Mouse (Mus musculus) midbrain, embryonic 13.5 days (tissue): ENCODE results near the gene Dgki. TPM values are rescaled to one million over a fixed set of nuclear protein-coding genes. Genes with fewer than 3 reads are reported as not detected.
A peak's percentile ranks its signal among the peaks of the same experiment; 100 is the strongest.

ENCODE experiments used
- ATAC-seq: fragments of 200-750 bp; cut with Nextera tagmentation; 2 replicates; pipeline ENCODE4 v1.8.0; 2017; ENCODE audit warnings: mild to moderate bottlenecking, moderate TSS enrichment, moderate library complexity
- H3K27ac ChIP-seq: fragments of 300-500 bp; sonication (generic); 2 replicates; pipeline ENCODE4 v1.5.1; 2015; ENCODE audit warnings: inconsistent platforms, mild to moderate bottlenecking, moderate library complexity
- H3K27me3 ChIP-seq: fragments of 300-500 bp; sonication (generic); 2 replicates; pipeline ENCODE4 v1.6.1; 2015; ENCODE audit warnings: mild to moderate bottlenecking, inconsistent platforms
- H3K36me3 ChIP-seq: fragments of 300-500 bp; sonication (generic); 2 replicates; pipeline ENCODE4 v1.6.1; 2015; ENCODE audit warnings: mild to moderate bottlenecking, inconsistent platforms
- H3K4me1 ChIP-seq: fragments of 300-500 bp; sonication (generic); replicated peaks from 2 replicates; pipeline ENCODE4 v1.6.1; 2015; ENCODE audit warnings: inconsistent platforms
- H3K4me2 ChIP-seq: fragments of 300-500 bp; sonication (generic); replicated peaks from 2 replicates; pipeline ENCODE4 v1.6.1; 2015; ENCODE audit warnings: moderate library complexity, mild to moderate bottlenecking, inconsistent platforms
- H3K4me3 ChIP-seq: fragments of 300-500 bp; sonication (generic); replicated peaks from 2 replicates; pipeline ENCODE4 v1.5.1; 2015; ENCODE audit warnings: mild to moderate bottlenecking, inconsistent platforms
- H3K9ac ChIP-seq: fragments of 300-500 bp; sonication (generic); replicated peaks from 2 replicates; pipeline ENCODE4 v1.6.1; 2015; ENCODE audit warnings: mild to moderate bottlenecking, inconsistent platforms
- H3K9me3 ChIP-seq: fragments of 300-500 bp; sonication (generic); 2 replicates; pipeline ENCODE4 v1.6.1; 2016; ENCODE audit warnings: mild to moderate bottlenecking, inconsistent platforms
- WGBS: fragments of 180-500 bp; shearing (Covaris S2); methylation state at CpG from one replicate; pipeline ENCODE4 v1.1.7; 2015; 5-methylcytosine and 5-hydroxymethylcytosine counted together
- polyA plus RNA-seq: library from polyadenylated mRNA; unstranded; fragments of >200 nt; fragmentation: Nextera tagmentation; extraction: Ambion mirVana; gene quantifications from 2 replicates; pipeline ENCODE4 v1.2.1, GENCODE M21; 2015

Gene Dgki
- polyA plus RNA-seq, 1 experiment from 2014 or later, result 6.4 TPM

GRCm38 (mm10) chr6:37261236-37261852 lies 38.6 kb downstream of the Dgki start:
- 0 out of 2 replicates have a peak, but pooled peaks cover 4% of the 10 kb centered on the region for H3K9me3 ChIP-seq
- no peak overlapping the region for H3K9ac ChIP-seq
- no peak for ATAC-seq
- no peaks in the 10 kb centered on the region for H3K4me1 ChIP-seq
- H3K27me3 ChIP-seq, result no peaks in the 10 kb centered on the region
- H3K36me3 ChIP-seq, result no peaks in the 10 kb centered on the region
- H3K27ac ChIP-seq, result no peak overlapping the region
- no peak overlapping the region for H3K4me3 ChIP-seq
- no peak overlapping the region for H3K4me2 ChIP-seq
- WGBS, result 89% methylated on average over 10 of the region's 10 CpGs

- H3K27me3 ChIP-seq, result no peaks in the 10 kb centered on the region
- ATAC-seq, result no peak
- no peak overlapping the region for H3K4me2 ChIP-seq
- no peak overlapping the region for H3K9ac ChIP-seq
- no peaks in the 10 kb centered on the region for H3K4me1 ChIP-seq
- no peaks in the 10 kb centered on the region for H3K36me3 ChIP-seq
- WGBS, result 92% methylated on average over 7 of the region's 7 CpGs
- 0 out of 2 replicates have a peak, but pooled peaks cover 2% of the 10 kb centered on the region for H3K9me3 ChIP-seq
- H3K4me3 ChIP-seq, result no peak overlapping the region
- H3K27ac ChIP-seq, result no peak overlapping the region
These were observed 41.3 kb downstream of the Dgki start for GRCm38 (mm10) chr6:37258662-37259061.

- H3K4me3 ChIP-seq, result no peak overlapping the region
- H3K9ac ChIP-seq, result no peak overlapping the region
- no peaks in the 10 kb centered on the region for H3K27me3 ChIP-seq
- H3K27ac ChIP-seq, result no peak overlapping the region
- 70% methylated on average over 8 of the region's 8 CpGs for WGBS
- no peak for ATAC-seq
- H3K9me3 ChIP-seq, result no peaks in the 10 kb centered on the region
- H3K4me1 ChIP-seq, result no peaks in the 10 kb centered on the region
- H3K4me2 ChIP-seq, result no peak overlapping the region
- no peaks in the 10 kb centered on the region for H3K36me3 ChIP-seq
These were observed 45.8 kb downstream of the Dgki start for GRCm38 (mm10) chr6:37254144-37254543.

GRCm38 (mm10) chr6:37252536-37252935 lies 47.4 kb downstream of the Dgki start:
- WGBS, result 87% methylated on average over 4 of the region's 4 CpGs
- no peak overlapping the region for H3K4me3 ChIP-seq
- no peaks in the 10 kb centered on the region for H3K9me3 ChIP-seq

DNA sequence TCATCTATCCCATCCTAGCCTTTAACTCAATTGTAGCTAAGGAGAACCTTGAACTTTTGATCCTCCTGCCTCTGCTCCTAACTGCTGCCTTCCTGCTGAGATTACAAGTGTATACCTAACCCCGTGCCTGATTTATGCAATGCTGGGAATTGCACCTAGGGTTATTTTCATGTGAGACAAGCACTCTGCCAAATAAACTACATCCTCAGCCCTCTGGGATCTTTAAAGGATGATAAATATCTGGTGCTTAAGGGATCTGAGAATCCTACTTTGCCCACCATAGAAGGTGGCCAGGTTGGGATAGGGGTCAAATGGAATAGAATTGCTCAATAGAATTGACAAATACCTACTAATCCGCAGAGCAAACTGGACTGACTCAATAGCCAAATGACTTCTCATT lies 49.3 kb downstream of the Dgki start:
- no peaks in the 10 kb centered on the region; the same call in 1 of the 2 replicates for H3K36me3 ChIP-seq
- no peak overlapping the region for H3K4me2 ChIP-seq
- H3K9ac ChIP-seq, result no peak overlapping the region
- no peaks in the 10 kb centered on the region for H3K9me3 ChIP-seq
- H3K4me3 ChIP-seq, result no peak overlapping the region
- ATAC-seq, result no peak
- H3K27me3 ChIP-seq, result no peaks in the 10 kb centered on the region
- no peaks in the 10 kb centered on the region for H3K4me1 ChIP-seq
- H3K27ac ChIP-seq, result no peak overlapping the region
- 87% methylated on average over 2 of the region's 2 CpGs for WGBS

More at GRCm38 (mm10) chr6:37252536-37252935, 47.4 kb downstream of the Dgki start:
- Histone ChIP-seq H3K4me2 (no peak overlapping the region), H3K27me3 (no peaks in the 10 kb centered on the region), H3K36me3 (no peaks in the 10 kb centered on the region), H3K9ac (no peak overlapping the region), H3K4me1 (no peaks in the 10 kb centered on the region), H3K27ac (no peak overlapping the region)
- no peak for ATAC-seq

GRCm38 (mm10) chr6:37245757-37246156 lies 54.2 kb downstream of the Dgki start:
- H3K27me3 ChIP-seq, result no peaks in the 10 kb centered on the region
- no peak overlapping the region for H3K4me2 ChIP-seq
- no peaks in the 10 kb centered on the region; the same call in 1 of the 2 replicates for H3K36me3 ChIP-seq
- no peak overlapping the region for H3K4me3 ChIP-seq
- H3K9me3 ChIP-seq, result no peaks in the 10 kb centered on the region
- no peak overlapping the region for H3K9ac ChIP-seq
- peak; percentile 20; the same call in 1 of the 2 replicates for ATAC-seq
- WGBS, result 48% methylated on average over 7 of the region's 7 CpGs
- no peak overlapping the region for H3K27ac ChIP-seq
- H3K4me1 ChIP-seq, result peaks cover 23% of the 10 kb centered on the region

- H3K27me3 ChIP-seq, result no peaks in the 10 kb centered on the region
- H3K4me1 ChIP-seq, result peaks cover 23% of the 10 kb centered on the region
- no peak overlapping the region for H3K4me3 ChIP-seq
- H3K27ac ChIP-seq, result no peak overlapping the region
- no peak for ATAC-seq
- H3K4me2 ChIP-seq, result no peak overlapping the region
- 90% methylated on average over 11 of the region's 11 CpGs for WGBS
- no peaks in the 10 kb centered on the region; the same call in 1 of the 2 replicates for H3K36me3 ChIP-seq
- no peak overlapping the region for H3K9ac ChIP-seq
- no peaks in the 10 kb centered on the region for H3K9me3 ChIP-seq
These were observed 55.9 kb downstream of the Dgki start for GRCm38 (mm10) chr6:37244074-37244473.

DNA sequence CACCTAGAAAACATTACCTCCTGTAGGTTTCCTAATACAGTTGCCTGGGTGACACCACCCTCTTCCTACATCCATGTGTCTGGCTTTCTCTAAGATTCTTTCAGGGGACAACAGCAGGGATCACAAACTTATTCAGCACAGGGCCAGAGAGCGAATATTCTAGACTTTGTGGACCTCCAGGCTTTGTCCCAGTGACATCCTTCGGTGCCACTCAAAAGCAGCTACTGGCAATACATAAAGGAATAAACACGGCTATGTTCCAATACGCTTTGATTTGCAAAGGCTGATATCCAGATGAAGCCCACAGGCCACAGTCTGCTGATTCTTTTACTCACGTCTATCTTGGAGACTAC lies 57.2 kb downstream of the Dgki start:
- Histone ChIP-seq H3K27me3 (no peaks in the 10 kb centered on the region), H3K36me3 (no peaks in the 10 kb centered on the region; the same call in 1 of the 2 replicates), H3K4me3 (no peak overlapping the region), H3K9me3 (no peaks in the 10 kb centered on the region), H3K4me1 (peaks cover 24% of the 10 kb centered on the region), H3K9ac (no peak overlapping the region), H3K27ac (no peak overlapping the region), H3K4me2 (no peak overlapping the region)
- ATAC-seq, result no peak
- 34% methylated on average over 5 of the region's 5 CpGs for WGBS

DNA sequence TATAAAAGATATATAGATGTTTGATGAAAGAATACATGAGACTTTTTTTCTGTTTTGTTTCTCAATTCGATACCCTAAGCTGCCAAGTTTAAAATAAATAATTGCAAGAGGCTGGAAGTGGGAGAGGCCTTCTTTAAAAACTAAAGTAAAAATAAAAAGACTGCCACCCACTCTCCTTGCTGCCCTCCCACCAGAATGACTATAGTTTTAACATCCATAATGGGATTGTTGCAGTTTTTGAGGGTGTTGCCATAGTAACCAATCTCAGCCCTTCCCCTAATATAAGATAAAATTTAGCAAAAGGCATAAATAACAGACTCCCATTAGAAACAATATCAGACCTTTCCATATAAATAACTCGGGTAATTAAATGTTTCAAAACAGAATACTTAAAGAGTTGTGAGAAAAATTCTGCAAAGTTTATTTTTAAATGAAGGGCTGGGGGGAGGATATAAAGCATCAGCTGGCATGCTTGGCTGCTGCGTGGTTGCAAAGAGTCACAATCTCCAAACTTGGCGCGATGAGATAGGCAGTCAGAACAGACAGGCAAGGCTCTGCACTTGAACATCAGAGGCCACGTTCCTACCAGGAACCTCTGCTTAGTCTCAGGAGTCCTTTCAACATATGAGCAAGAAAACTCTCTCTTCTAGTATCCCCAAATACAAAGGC lies 57.8 kb downstream of the Dgki start:
- no peak overlapping the region for H3K4me2 ChIP-seq
- no peak overlapping the region for H3K9ac ChIP-seq
- no peak overlapping the region for H3K4me3 ChIP-seq
- peaks cover 26% of the 10 kb centered on the region for H3K4me1 ChIP-seq
- H3K27ac ChIP-seq, result no peak overlapping the region
- 39% methylated on average over 6 of the region's 6 CpGs for WGBS
- ATAC-seq, result no peak
- no peaks in the 10 kb centered on the region; the same call in 1 of the 2 replicates for H3K36me3 ChIP-seq
- H3K27me3 ChIP-seq, result no peaks in the 10 kb centered on the region
- no peaks in the 10 kb centered on the region for H3K9me3 ChIP-seq

- Histone ChIP-seq H3K4me1 (peaks cover 26% of the 10 kb centered on the region), H3K4me2 (no peak overlapping the region), H3K9me3 (no peaks in the 10 kb centered on the region), H3K27me3 (no peaks in the 10 kb centered on the region), H3K36me3 (no peaks in the 10 kb centered on the region), H3K27ac (no peak overlapping the region), H3K9ac (no peak overlapping the region), H3K4me3 (no peak overlapping the region)
- 89% methylated on average over 4 of the region's 4 CpGs for WGBS
- ATAC-seq, result no peak
These were observed 58.5 kb downstream of the Dgki start for GRCm38 (mm10) chr6:37241434-37241833.

DNA sequence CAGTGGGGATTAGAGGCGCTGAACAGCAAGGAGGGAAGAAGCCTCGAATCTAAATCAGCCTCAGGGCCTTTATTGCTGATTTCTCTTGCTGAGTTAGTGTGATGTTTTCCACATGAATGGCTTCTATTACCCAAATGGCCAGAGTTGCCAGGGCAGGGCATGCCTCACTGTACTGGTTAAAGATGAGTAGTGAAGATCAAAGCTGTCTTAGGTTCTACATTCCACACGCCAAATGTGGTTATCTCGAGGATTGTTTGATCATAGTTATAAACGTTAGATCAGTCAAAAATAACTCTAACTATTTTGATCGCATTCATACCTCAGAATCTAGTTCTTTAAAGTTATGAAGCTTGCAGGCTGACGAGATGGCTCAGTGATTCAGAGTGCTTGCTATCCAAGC lies 59.8 kb downstream of the Dgki start:
- H3K9me3 ChIP-seq, result no peaks in the 10 kb centered on the region
- no peak overlapping the region for H3K4me3 ChIP-seq
- ATAC-seq, result no peak
- no peak overlapping the region for H3K4me2 ChIP-seq
- no peak overlapping the region for H3K27ac ChIP-seq
- no peaks in the 10 kb centered on the region for H3K36me3 ChIP-seq
- no peaks in the 10 kb centered on the region for H3K27me3 ChIP-seq
- peaks cover 26% of the 10 kb centered on the region for H3K4me1 ChIP-seq
- H3K9ac ChIP-seq, result no peak overlapping the region
- WGBS, result 78% methylated on average over 7 of the region's 7 CpGs

DNA sequence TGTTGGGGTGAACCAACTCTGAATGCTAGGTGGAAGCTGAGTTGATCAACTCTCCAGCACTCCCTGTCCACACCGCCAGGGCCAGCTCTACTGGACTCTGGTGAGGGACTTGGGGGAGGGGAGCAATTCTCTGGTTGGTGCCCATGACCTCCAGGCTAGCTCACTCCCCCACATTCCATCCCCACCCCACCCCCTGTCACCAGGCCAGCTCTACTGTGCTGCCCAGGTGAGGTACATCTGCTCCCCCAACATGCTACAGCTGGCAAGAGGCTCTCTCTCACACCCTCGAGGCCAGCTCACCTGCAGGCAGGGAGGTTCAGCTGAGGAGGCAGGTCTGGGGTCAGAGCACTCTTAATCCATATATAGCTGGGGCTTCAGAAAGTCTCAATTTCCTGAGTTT lies 63.1 kb downstream of the Dgki start:
- ATAC-seq, result no peak
- WGBS, result 60% methylated on average over 2 of the region's 2 CpGs

More for the DNA sequence above, 63.1 kb downstream of the Dgki start:
- no peaks in the 10 kb centered on the region for H3K36me3 ChIP-seq
- no peak overlapping the region for H3K4me2 ChIP-seq
- no peaks in the 10 kb centered on the region for H3K9me3 ChIP-seq
- H3K27ac ChIP-seq, result no peak overlapping the region
- H3K4me1 ChIP-seq, result peaks cover 10% of the 10 kb centered on the region; the same call in 1 of the 2 replicates
- no peaks in the 10 kb centered on the region for H3K27me3 ChIP-seq
- no peak overlapping the region for H3K4me3 ChIP-seq
- H3K9ac ChIP-seq, result no peak overlapping the region
